ENCODE assay signal across 10 mouse cellular contexts in genomic region chrX:141590242-141590641, GRCm38 (mm10).
DNase-seq lines count a peak whose midpoint lies in the region; ATAC-seq and TF ChIP-seq lines count a peak whose summit lies in the region.
"Had no signal": no experiment of that assay in that cellular context is flagged by ENCODE, and none has a peak within 500 bp of the region (broad histone marks: within the 10 kb centered on the region; RNA-seq: fewer than 3 reads in every experiment).

No protein-coding gene starts in this region.

- H3K4me3 ChIP-seq in ES-E14 (ENCODE audit: insufficient read depth in 1 of 2, low read depth in 1 of 2, low read length in 2 of 2, poor library complexity in 1 of 2, severe bottlenecking in 1 of 2) = no peak overlapping the region
- H3K4me3 ChIP-seq: heart, embryonic 15.5 days; liver, embryonic 15.5 days had no signal

- no peaks in the 10 kb centered on the region for H3K36me3 ChIP-seq in ES-E14 (ENCODE audit: control insufficient read depth, insufficient read depth, low read length, poor library complexity, severe bottlenecking)
- H3K36me3 ChIP-seq: heart, embryonic 15.5 days; liver, embryonic 15.5 days had no signal

- H3K27ac ChIP-seq in ES-E14 (ENCODE audit: insufficient read depth, low read depth, low read length, poor library complexity, severe bottlenecking) = no peak overlapping the region
- H3K27ac ChIP-seq: heart, embryonic 15.5 days; liver, embryonic 15.5 days had no signal

- H3K9me3 ChIP-seq in ES-E14 (ENCODE audit: control insufficient read depth, insufficient read depth, low read depth, low read length) = no peaks in the 10 kb centered on the region
- H3K9me3 ChIP-seq: heart, embryonic 15.5 days; liver, embryonic 15.5 days had no signal

- in situ Hi-C loops in ES-E14 (cut with MboI; ENCODE audit: low sequenced_read_pairs in 2 of 2, unreplicated experiment in 2 of 2) = no loop called here

- DNase-seq in cerebellum, adult 18-20 months = peak; percentile 1 to 2
- DNase-seq in cerebellum, adult 11 months = no peak
- DNase-seq in layer of hippocampus, adult 11-12 months (ENCODE audit: low spot score) = peak; percentile 2
- no peak for DNase-seq in layer of hippocampus, postnatal 36 days
- DNase-seq in ES-E14 (ENCODE audit: low read depth, low spot score) = peak; percentile 6
- DNase-seq in gastrocnemius, postnatal 25 days = no peak
- no peak for DNase-seq in cerebellum, postnatal 36 days

- no peaks in the 10 kb centered on the region for H3K4me1 ChIP-seq in ES-E14 (ENCODE audit: control insufficient read depth in 2 of 2, insufficient read depth in 2 of 2, low read length in 2 of 2, poor library complexity in 1 of 2)
- H3K4me1 ChIP-seq: heart, embryonic 15.5 days; liver, embryonic 15.5 days had no signal

- H3K9ac ChIP-seq in ES-E14 (ENCODE audit: insufficient read depth, low read depth, low read length, poor library complexity, severe bottlenecking) = no peak overlapping the region
- H3K9ac ChIP-seq: heart, embryonic 15.5 days; liver, embryonic 15.5 days had no signal

- ATAC-seq in granulocyte monocyte progenitor cell, adult 5-6 weeks (replicated peaks; ENCODE audit: poor library complexity, severe bottlenecking) = peak; percentile 42; the same call in 1 of the 2 replicates

TF ChIP-seq in ES-E14, 5 proteins besides CTCF, POLR2A, EP300 and RAD21:
- no peak for TF ChIP-seq MAFK (IDR thresholded peaks at IDR 0.05; ENCODE audit: insufficient read depth, low read depth, low read length)

Comparison
In these comparisons a context has a peak if more than half of its experiments do, and no peak if none do; other contexts are left out.
1. DNase-seq: peak in cerebellum, adult 18-20 months (2 of 2), layer of hippocampus, adult 11-12 months (single experiment) and ES-E14 (single experiment); none in cerebellum, adult 11 months (single experiment), layer of hippocampus, postnatal 36 days (0 of 2), gastrocnemius, postnatal 25 days (single experiment) and cerebellum, postnatal 36 days (0 of 2).